Mouse (Mus musculus) small intestine, adult 2 months (tissue): ENCODE data around the gene D430041D05Rik.

Experiments used
- CTCF ChIP-seq: fragments of 200-500 bp; IDR thresholded peaks from 2 replicates; pipeline ENCODE4 v1.5.1; 2012; ENCODE audit warnings: low read depth, mild to moderate bottlenecking, control low read depth, inconsistent platforms, low read length, moderate library complexity, mixed read lengths; ENCODE audit not compliant: insufficient replicate concordance, insufficient read length; ENCODE audit errors: extremely low read depth
- POLR2A ChIP-seq: fragments of 200-500 bp; IDR thresholded peaks from 2 replicates; pipeline ENCODE4 v1.6.1; 2012; ENCODE audit warnings: low read depth, mild to moderate bottlenecking, control low read depth, inconsistent platforms, low read length, moderate library complexity

GRCm38 (mm10) chr2:104246851-104247250 is 164.0 kb downstream of the D430041D05Rik start:
- TF ChIP-seq CTCF (no peak), POLR2A (no peak)
